Mouse (Mus musculus) heart, embryonic 16.5 days (tissue): ENCODE data around the gene Tcaim. TPM values are rescaled to one million over a fixed set of nuclear protein-coding genes. Genes with fewer than 3 reads are reported as not detected.

Source experiments
- ATAC-seq: fragments of 200-750 bp; cut with Nextera tagmentation; replicated peaks from 2 replicates; pipeline ENCODE4 v1.8.0; 2017; ENCODE audit warnings: moderate number of reproducible peaks; ENCODE audit not compliant: insufficient read depth, low FRiP score; ENCODE audit errors: extremely low read depth
- H3K27ac ChIP-seq: fragments of 300-500 bp; sonication (generic); 2 replicates; pipeline ENCODE4 v1.5.1; 2014; ENCODE audit warnings: mild to moderate bottlenecking, low read length, control low read depth, moderate library complexity
- H3K27me3 ChIP-seq: fragments of 300-500 bp; sonication (generic); 2 replicates; pipeline ENCODE4 v1.6.1; 2014; ENCODE audit warnings: low read length, mixed read lengths; ENCODE audit not compliant: control insufficient read depth, insufficient read depth
- H3K36me3 ChIP-seq: fragments of 300-500 bp; sonication (generic); 2 replicates; pipeline ENCODE4 v1.6.1; 2014; ENCODE audit not compliant: control insufficient read depth, insufficient read depth
- H3K4me1 ChIP-seq: fragments of 300-500 bp; sonication (generic); 2 replicates; pipeline ENCODE4 v1.6.1; 2014; ENCODE audit warnings: low read length, mixed read lengths; ENCODE audit not compliant: control insufficient read depth, insufficient read depth
- H3K4me2 ChIP-seq: fragments of 300-500 bp; sonication (generic); 2 replicates; pipeline ENCODE4 v1.6.1; 2014; ENCODE audit warnings: low read depth, mild to moderate bottlenecking, control low read depth, low read length
- H3K4me3 ChIP-seq: fragments of 300-500 bp; sonication (generic); 2 replicates; pipeline ENCODE4 v1.5.1; 2014; ENCODE audit warnings: mild to moderate bottlenecking, control low read depth, low read length
- H3K9ac ChIP-seq: fragments of 300-500 bp; sonication (generic); 2 replicates; pipeline ENCODE4 v1.6.1; 2014; ENCODE audit warnings: low read length, control low read depth
- H3K9me3 ChIP-seq: fragments of 300-500 bp; sonication (generic); replicated peaks from 2 replicates; pipeline ENCODE4 v1.6.1; 2016; ENCODE audit warnings: low read length; ENCODE audit not compliant: control insufficient read depth
- WGBS: fragments of 180-500 bp; shearing (Covaris S2); extraction: QIAGEN DNeasy Blood & Tissue Kit; methylation state at CpG from one replicate; pipeline ENCODE4 v1.1.7; 2014; 5-methylcytosine and 5-hydroxymethylcytosine counted together
- polyA plus RNA-seq: library from polyadenylated mRNA; unstranded; fragments of >200 nt; fragmentation: Nextera tagmentation; extraction: Ambion mirVana; gene quantifications from 2 replicates; pipeline ENCODE4 v1.2.1, GENCODE M21; 2015

The Tcaim gene
- polyA plus RNA-seq, 1 experiment from 2014 or later = 8.4 TPM

DNA sequence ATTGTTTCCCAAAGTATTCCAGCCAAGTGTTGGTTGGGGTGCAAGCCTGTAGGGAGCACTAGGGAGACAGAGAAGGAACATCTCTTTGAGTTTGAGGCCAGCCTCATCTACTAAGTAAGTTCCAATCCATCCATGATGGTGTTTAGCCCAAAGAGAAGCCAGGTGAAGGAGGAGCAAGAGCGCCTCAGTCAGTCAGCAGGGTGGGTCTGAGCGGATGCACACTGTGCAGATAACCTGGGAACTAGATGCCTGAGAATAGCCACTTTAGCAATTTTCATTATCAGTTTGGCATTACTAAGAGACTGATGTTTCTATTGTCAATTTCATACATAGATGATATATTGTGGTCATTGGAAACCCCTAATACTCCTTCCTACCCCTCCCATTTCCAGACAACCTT lies 9.4 kb downstream of the Tcaim start:
- Histone ChIP-seq H3K27me3 (no peaks in the 10 kb centered on the region), H3K4me1 (peaks cover 11% of the 10 kb centered on the region), H3K9ac (no peak overlapping the region), H3K9me3 (no peaks in the 10 kb centered on the region), H3K4me3 (no peak overlapping the region), H3K27ac (no peak overlapping the region), H3K36me3 (peaks cover 11% of the 10 kb centered on the region), H3K4me2 (no peak overlapping the region)
- ATAC-seq = no peak
- WGBS = 96% methylated on average over 2 of the region's 2 CpGs

GRCm38 (mm10) chr9:122815239-122815851 lies 10.0 kb downstream of the Tcaim start:
- Histone ChIP-seq H3K4me3 (no peak overlapping the region), H3K4me2 (no peak overlapping the region), H3K4me1 (peaks cover 6% of the 10 kb centered on the region), H3K27me3 (no peaks in the 10 kb centered on the region), H3K36me3 (peaks cover 14% of the 10 kb centered on the region), H3K27ac (no peak overlapping the region), H3K9ac (no peak overlapping the region), H3K9me3 (no peaks in the 10 kb centered on the region)
- 58% methylated on average over 4 of the region's 4 CpGs for WGBS
- no peak for ATAC-seq

GRCm38 (mm10) chr9:122823374-122824017 lies 18.2 kb downstream of the Tcaim start:
- Histone ChIP-seq H3K4me3 (no peak overlapping the region), H3K9ac (no peak overlapping the region), H3K4me1 (no peaks in the 10 kb centered on the region), H3K36me3 (peaks cover 39% of the 10 kb centered on the region), H3K27me3 (no peaks in the 10 kb centered on the region), H3K9me3 (no peaks in the 10 kb centered on the region), H3K27ac (no peak overlapping the region), H3K4me2 (no peak overlapping the region)
- no peak for ATAC-seq
- WGBS = 85% methylated on average over 5 of the region's 5 CpGs

DNA sequence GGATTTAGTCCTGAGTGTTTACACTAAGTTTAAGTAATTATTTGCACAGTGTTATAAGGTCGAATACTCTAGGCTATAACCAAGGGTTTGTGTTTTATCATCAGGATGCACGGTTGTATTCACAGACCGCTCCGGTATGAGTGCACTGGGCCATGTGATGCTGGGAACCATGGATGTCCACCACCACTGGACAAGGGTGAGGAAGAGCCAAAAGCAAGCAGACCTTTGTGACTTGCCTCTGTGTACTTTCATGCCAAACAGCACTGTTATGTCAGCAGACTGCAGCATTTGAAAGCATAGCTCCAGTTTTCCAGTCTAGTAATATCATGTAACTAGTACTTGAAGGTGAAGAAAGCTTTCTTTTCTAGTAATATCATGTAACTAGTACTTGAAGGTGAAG lies 21.4 kb downstream of the Tcaim start:
- no peak for ATAC-seq
- H3K4me1 ChIP-seq = 0 out of 2 replicates have a peak, but pooled peaks cover 3% of the 10 kb centered on the region
- 90% methylated on average over 4 of the region's 4 CpGs for WGBS
- H3K4me3 ChIP-seq = no peak overlapping the region
- H3K27ac ChIP-seq = no peak overlapping the region
- no peaks in the 10 kb centered on the region for H3K27me3 ChIP-seq
- peaks cover 29% of the 10 kb centered on the region for H3K36me3 ChIP-seq
- no peaks in the 10 kb centered on the region for H3K9me3 ChIP-seq
- H3K4me2 ChIP-seq = no peak overlapping the region
- no peak overlapping the region for H3K9ac ChIP-seq

GRCm38 (mm10) chr9:122829826-122830380 lies 24.6 kb downstream of the Tcaim start:
- no peak for ATAC-seq
- no peak overlapping the region for H3K9ac ChIP-seq
- H3K27ac ChIP-seq = no peak overlapping the region
- no peaks in the 10 kb centered on the region for H3K9me3 ChIP-seq
- peaks cover 21% of the 10 kb centered on the region; the same call in 1 of the 2 replicates for H3K36me3 ChIP-seq
- H3K4me2 ChIP-seq = no peak overlapping the region
- 0 out of 2 replicates have a peak, but pooled peaks cover 3% of the 10 kb centered on the region for H3K4me1 ChIP-seq
- no peak overlapping the region for H3K4me3 ChIP-seq
- 52% methylated on average over 4 of the region's 4 CpGs for WGBS
- no peaks in the 10 kb centered on the region for H3K27me3 ChIP-seq

DNA sequence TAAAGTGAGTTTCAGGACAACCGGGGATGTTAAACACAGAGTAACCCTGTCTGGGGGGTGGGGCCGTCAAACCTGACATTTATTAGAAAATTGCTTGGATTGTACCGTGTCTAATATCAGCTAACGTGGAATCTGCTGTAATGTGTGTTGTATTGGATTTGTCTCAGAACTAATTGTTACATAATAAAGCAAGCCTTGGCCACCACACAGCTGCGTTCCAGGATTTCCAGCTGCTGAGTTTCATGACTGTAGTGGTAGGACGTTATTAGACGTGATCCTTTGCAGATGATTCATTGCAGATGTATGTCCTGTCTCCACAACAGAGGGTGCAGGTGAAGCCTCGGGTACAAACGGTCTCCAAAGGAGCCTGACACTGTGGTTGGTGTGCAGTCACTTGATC lies 30.8 kb downstream of the Tcaim start:
- Histone ChIP-seq H3K27me3 (no peaks in the 10 kb centered on the region), H3K4me1 (peaks cover 21% of the 10 kb centered on the region), H3K36me3 (peaks cover 3% of the 10 kb centered on the region; the same call in 1 of the 2 replicates), H3K27ac (no peak overlapping the region), H3K9ac (no peak overlapping the region), H3K4me3 (no peak overlapping the region), H3K4me2 (no peak overlapping the region), H3K9me3 (no peaks in the 10 kb centered on the region)
- no peak for ATAC-seq
- WGBS = 79% methylated on average over 9 of the region's 9 CpGs

- H3K9ac ChIP-seq = 0 out of 2 replicates have a peak overlapping the region, but pooled peaks have one; percentile 22
- H3K9me3 ChIP-seq = no peaks in the 10 kb centered on the region
- peak; percentile 82 for ATAC-seq
- no peak overlapping the region for H3K4me3 ChIP-seq
- peaks cover 3% of the 10 kb centered on the region; the same call in 1 of the 2 replicates for H3K36me3 ChIP-seq
- peak overlapping the region; percentile 46 for H3K27ac ChIP-seq
- 35% methylated on average over 6 of the region's 6 CpGs for WGBS
- no peak overlapping the region for H3K4me2 ChIP-seq
- H3K27me3 ChIP-seq = no peaks in the 10 kb centered on the region
- peaks cover 18% of the 10 kb centered on the region for H3K4me1 ChIP-seq
Observed at GRCm38 (mm10) chr9:122836790-122837189, 31.5 kb downstream of the Tcaim start.

DNA sequence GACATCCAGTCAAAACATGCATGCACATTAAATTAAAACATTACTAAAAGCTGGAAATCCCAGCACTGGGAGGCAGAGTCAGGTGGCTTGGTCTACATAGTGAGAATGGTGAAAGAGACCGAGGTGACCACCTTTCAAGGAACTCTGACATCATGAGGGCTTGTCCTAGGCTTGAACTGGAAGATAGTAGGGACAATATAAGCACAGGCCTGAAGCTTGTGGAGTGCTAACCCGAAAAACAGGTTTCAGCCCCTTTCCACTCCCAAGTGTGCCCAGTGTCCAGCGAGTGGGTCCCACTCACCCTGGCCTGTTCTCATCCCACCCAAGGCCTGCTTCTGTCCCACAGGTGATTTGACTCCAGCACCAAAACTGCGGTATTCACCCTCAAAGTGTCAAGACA lies 31.9 kb downstream of the Tcaim start:
- Histone ChIP-seq H3K4me1 (peaks cover 18% of the 10 kb centered on the region), H3K9me3 (no peaks in the 10 kb centered on the region), H3K4me3 (no peak overlapping the region), H3K27me3 (no peaks in the 10 kb centered on the region), H3K36me3 (peaks cover 3% of the 10 kb centered on the region; the same call in 1 of the 2 replicates), H3K4me2 (no peak overlapping the region), H3K27ac (peak overlapping the region; percentile 46), H3K9ac (0 out of 2 replicates have a peak overlapping the region, but pooled peaks have one; percentile 22)
- WGBS = 84% methylated on average over 4 of the region's 4 CpGs
- ATAC-seq = no peak; the same call in 1 of the 2 replicates

GRCm38 (mm10) chr9:122837680-122838079 lies 32.3 kb downstream of the Tcaim start:
- Histone ChIP-seq H3K9me3 (no peaks in the 10 kb centered on the region), H3K9ac (no peak overlapping the region), H3K4me3 (no peak overlapping the region), H3K4me1 (peaks cover 18% of the 10 kb centered on the region), H3K36me3 (peaks cover 3% of the 10 kb centered on the region; the same call in 1 of the 2 replicates), H3K4me2 (peak overlapping the region; percentile 38), H3K27ac (no peak overlapping the region), H3K27me3 (no peaks in the 10 kb centered on the region)
- WGBS = 20% methylated on average over 16 of the region's 16 CpGs
- peak; percentile 67 for ATAC-seq
